Mouse (Mus musculus) limb, embryonic 12.5 days (tissue): ENCODE results near the gene Myg1. TPM values are rescaled to one million over a fixed set of nuclear protein-coding genes. Genes with fewer than 3 reads are reported as not detected.

Experiments
- ATAC-seq: fragments of 200-750 bp; cut with Nextera tagmentation; 2 replicates; pipeline ENCODE4 v1.8.0; 2017; ENCODE audit warnings: low read depth, moderate TSS enrichment; ENCODE audit not compliant: insufficient number of reproducible peaks, insufficient read depth, low FRiP score, low TSS enrichment
- H3K27ac ChIP-seq: fragments of 300-500 bp; sonication (generic); 2 replicates; pipeline ENCODE4 v1.5.1; 2016; ENCODE audit warnings: mild to moderate bottlenecking, moderate library complexity
- H3K27me3 ChIP-seq: fragments of 300-500 bp; sonication (generic); 2 replicates; pipeline ENCODE4 v1.6.1; 2016; ENCODE audit warnings: mild to moderate bottlenecking, moderate library complexity
- H3K36me3 ChIP-seq: fragments of 300-500 bp; sonication (generic); 2 replicates; pipeline ENCODE4 v1.6.1; 2016; ENCODE audit warnings: mild to moderate bottlenecking, moderate library complexity
- H3K4me1 ChIP-seq: fragments of 300-500 bp; sonication (generic); replicated peaks from 2 replicates; pipeline ENCODE4 v1.6.1; 2016
- H3K4me2 ChIP-seq: fragments of 300-500 bp; sonication (generic); 2 replicates; pipeline ENCODE4 v1.6.1; 2016; ENCODE audit warnings: mild to moderate bottlenecking, moderate library complexity
- H3K4me3 ChIP-seq: fragments of 300-500 bp; sonication (generic); replicated peaks from 2 replicates; pipeline ENCODE4 v1.5.1; 2016; ENCODE audit warnings: mild to moderate bottlenecking
- H3K9ac ChIP-seq: fragments of 300-500 bp; sonication (generic); replicated peaks from 2 replicates; pipeline ENCODE4 v1.6.1; 2016; ENCODE audit warnings: mild to moderate bottlenecking, moderate library complexity
- H3K9me3 ChIP-seq: fragments of 300-500 bp; sonication (generic); 2 replicates; pipeline ENCODE4 v1.6.1; 2016; ENCODE audit warnings: mild to moderate bottlenecking, moderate library complexity
- WGBS: fragments of 180-500 bp; shearing (Covaris S2); methylation state at CpG from one replicate; pipeline ENCODE4 v1.1.7; 2016; 5-methylcytosine and 5-hydroxymethylcytosine counted together
- polyA plus RNA-seq: library from polyadenylated mRNA; unstranded; fragments of >200 nt; fragmentation: Nextera tagmentation; extraction: Ambion mirVana; gene quantifications from 2 replicates; pipeline ENCODE4 v1.2.1, GENCODE M21; 2016

The Myg1 gene
- polyA plus RNA-seq, 1 experiment from 2014 or later: 120 TPM

DNA sequence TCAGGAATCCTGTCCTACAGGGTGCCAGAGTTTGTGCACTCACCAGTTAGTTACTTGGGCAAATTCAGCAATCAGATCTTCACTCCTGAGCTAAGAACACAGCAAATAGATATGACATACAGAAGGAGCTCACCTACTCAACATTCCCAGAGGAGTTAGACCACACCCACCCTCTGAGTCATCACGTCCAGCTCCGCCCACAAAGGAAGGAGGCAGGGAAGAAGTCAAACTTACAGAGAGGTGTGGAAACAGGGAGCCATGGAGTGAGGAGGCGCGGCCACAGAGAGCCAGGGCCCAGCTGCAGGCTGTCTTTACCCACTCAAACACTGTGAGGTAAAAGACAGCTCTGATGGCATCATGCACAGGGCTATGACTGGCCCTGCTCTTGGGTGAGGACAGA is 14.9 kb downstream of the Myg1 start:
- H3K4me2 ChIP-seq: no peak overlapping the region
- no peak overlapping the region for H3K9ac ChIP-seq
- H3K9me3 ChIP-seq: no peaks in the 10 kb centered on the region
- 64% methylated on average over 4 of the region's 4 CpGs for WGBS
- H3K27ac ChIP-seq: no peak overlapping the region
- H3K27me3 ChIP-seq: no peaks in the 10 kb centered on the region
- peaks cover 62% of the 10 kb centered on the region for H3K36me3 ChIP-seq
- H3K4me1 ChIP-seq: peaks cover 9% of the 10 kb centered on the region
- H3K4me3 ChIP-seq: no peak overlapping the region
- ATAC-seq: no peak

DNA sequence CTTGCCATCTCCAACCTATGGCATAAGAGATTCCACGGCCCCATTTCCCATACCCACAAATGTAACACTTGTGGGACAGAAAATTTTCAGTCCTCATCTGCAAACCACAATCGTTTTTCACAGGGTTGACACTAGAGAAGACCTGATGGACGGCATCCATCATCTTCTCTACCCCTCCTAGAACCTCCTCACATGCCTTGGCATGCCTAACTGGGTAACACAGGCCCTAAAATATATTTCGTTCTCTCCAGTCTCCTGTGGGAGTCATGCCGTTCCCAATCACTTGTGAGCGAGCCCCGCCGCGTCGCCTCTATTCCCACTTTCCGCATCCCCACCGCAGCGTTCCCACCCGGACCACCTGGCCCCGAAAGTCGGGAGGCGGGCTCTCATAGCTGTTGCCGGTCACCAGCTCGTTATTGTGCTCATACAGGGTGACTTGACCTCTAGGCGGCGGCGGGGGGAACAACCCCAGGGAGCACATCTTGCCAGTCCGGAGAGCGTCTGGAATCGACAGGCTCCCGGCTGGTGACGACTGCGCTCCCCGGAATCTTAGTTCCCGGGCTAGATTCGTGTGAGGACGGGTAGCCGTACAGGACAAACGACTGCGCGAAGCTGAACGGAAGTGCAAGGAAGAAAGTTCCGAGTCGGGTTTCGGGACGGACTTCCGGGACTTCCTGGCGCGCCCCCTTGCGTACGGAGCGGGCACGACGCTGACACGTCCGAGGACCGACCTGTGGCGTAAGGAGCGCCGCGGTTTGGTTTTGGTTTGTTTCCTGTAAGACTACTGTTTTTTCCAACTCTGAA is 18.8 kb downstream of the Myg1 start, which contains the start of gene Aaas:
Aaas (minus strand) TSS at position 634 of the 804 bp plus-strand sequence.
- Histone ChIP-seq H3K9me3 (no peaks in the 10 kb centered on the region), H3K27me3 (no peaks in the 10 kb centered on the region), H3K4me2 (peak within 1 kb of the TSS; percentile 81), H3K9ac (peak within 1 kb of the TSS; percentile 82), H3K36me3 (peaks cover 29% of the 10 kb centered on the region), H3K4me3 (peak within 1 kb of the TSS; percentile 75), H3K27ac (peak within 1 kb of the TSS; percentile 79), H3K4me1 (peaks cover 14% of the 10 kb centered on the region)
- WGBS: under 1% methylated on average over 56 of the region's 56 CpGs
- ATAC-seq: peak; percentile 74

DNA sequence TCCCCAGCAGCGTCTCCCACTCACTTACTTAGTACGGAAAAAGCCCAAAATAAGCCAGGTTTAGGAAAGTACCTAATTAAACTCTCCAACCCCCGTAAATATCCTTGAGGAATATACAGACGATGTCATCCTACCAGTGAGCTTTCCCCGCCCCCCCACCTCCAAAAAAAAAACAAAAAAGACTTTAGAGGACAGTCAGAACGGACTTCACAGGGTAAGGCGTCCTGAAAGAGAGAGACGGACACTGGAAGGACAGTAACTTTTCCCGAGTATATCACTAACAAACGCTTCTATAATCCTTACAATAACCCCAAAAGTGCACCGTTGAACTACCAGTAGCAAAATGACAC is 19.4 kb downstream of the Myg1 start:
- Histone ChIP-seq H3K36me3 (peaks cover 23% of the 10 kb centered on the region), H3K4me1 (peaks cover 18% of the 10 kb centered on the region), H3K4me3 (peak overlapping the region; percentile 75), H3K27ac (peak overlapping the region; percentile 60; the same call in 1 of the 2 replicates), H3K9ac (peak overlapping the region; percentile 55), H3K9me3 (no peaks in the 10 kb centered on the region), H3K27me3 (no peaks in the 10 kb centered on the region), H3K4me2 (peak overlapping the region; percentile 81)
- WGBS: 10% methylated on average over 11 of the region's 11 CpGs
- ATAC-seq: no peak

DNA sequence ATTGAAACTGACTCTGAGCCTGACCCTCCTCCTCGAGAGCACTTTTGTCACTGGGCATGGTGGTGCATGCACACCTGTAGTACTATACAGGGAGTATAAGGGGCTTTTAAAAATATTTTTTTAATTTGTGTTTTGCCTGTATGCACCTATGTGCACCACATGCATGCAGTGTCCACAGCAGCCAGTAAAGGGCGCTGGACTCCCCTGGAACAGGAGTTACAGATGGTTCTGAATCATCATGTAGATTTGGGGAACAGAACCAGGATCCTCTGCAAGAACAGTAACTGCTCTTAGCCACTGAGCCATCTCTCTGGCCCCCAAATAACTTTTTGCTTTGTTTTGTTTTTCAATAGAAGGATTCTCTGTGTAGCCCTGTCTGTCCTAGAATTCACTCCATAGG is 20.7 kb downstream of the Myg1 start:
- Histone ChIP-seq H3K27me3 (no peaks in the 10 kb centered on the region), H3K36me3 (peaks cover 10% of the 10 kb centered on the region), H3K4me2 (no peak overlapping the region), H3K27ac (no peak overlapping the region), H3K4me1 (peaks cover 30% of the 10 kb centered on the region), H3K9me3 (no peaks in the 10 kb centered on the region), H3K9ac (no peak overlapping the region), H3K4me3 (no peak overlapping the region)
- ATAC-seq: no peak
- 56% methylated on average over 2 of the region's 2 CpGs for WGBS

DNA sequence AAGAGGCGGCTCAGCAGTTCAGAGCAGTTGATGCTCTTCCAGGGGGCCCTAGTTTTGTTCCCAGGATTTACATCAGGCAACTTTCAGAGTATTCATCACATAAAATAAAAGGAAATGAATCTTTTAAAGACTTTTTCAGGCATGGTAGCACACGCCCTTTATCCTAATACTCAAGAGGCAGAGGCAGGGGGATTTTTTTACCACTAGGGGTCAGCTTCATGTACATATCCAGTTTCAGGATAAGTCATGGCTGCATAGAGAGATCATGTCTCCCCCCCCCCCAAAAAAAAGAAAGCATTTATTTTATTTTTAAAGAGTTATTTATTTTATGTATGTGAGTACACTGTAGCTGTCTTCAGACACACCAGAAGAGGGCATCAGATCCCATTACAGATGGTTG is 22.5 kb downstream of the Myg1 start:
- H3K4me3 ChIP-seq: no peak overlapping the region
- H3K4me2 ChIP-seq: no peak overlapping the region
- H3K27me3 ChIP-seq: peaks cover 12% of the 10 kb centered on the region
- no peak overlapping the region for H3K9ac ChIP-seq
- 0 out of 2 replicates have a peak overlapping the region, but pooled peaks have one; percentile 46 for H3K27ac ChIP-seq
- WGBS: 82% methylated on average over 2 of the region's 2 CpGs
- no peaks in the 10 kb centered on the region for H3K36me3 ChIP-seq
- ATAC-seq: no peak
- peaks cover 47% of the 10 kb centered on the region for H3K4me1 ChIP-seq
- H3K9me3 ChIP-seq: no peaks in the 10 kb centered on the region

DNA sequence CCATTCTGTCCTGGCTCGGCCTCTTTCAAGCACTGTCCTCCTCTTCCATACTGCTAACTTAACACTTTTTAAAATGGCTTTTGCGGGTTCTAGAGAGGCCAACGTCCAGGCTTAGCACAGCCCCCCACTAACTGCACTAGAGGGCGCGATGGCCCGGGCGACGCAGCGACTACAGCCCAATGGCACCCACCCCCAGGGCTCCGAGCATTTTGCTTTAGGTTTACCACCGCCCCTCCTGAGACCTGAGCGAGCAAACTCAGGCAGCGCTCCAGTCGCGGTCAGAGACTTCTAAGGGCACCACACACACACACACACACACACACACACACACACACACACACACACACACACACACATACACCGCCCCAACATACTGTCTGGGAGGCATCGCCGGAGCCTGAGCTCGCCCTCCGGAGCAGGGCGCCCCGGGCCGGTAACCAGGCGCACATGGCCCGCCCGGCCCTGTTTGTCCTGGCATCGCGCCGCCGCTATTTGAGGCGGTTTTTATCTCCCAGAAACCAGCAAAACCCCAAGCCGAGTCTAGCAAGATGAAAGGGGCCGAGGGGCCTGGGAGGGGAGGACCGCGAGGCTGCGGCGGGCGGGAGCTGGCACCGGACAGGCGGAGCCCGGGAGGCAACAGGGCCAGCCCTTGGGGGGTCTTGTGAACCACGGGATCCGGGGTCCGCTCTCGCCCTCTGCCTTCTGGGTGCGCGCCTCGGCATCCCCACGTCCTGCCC is 23.8 kb downstream of the Myg1 start:
- ATAC-seq: peak; percentile 32; the same call in 1 of the 2 replicates
- peaks cover 20% of the 10 kb centered on the region for H3K27me3 ChIP-seq
- peaks cover 47% of the 10 kb centered on the region for H3K4me1 ChIP-seq

DNA sequence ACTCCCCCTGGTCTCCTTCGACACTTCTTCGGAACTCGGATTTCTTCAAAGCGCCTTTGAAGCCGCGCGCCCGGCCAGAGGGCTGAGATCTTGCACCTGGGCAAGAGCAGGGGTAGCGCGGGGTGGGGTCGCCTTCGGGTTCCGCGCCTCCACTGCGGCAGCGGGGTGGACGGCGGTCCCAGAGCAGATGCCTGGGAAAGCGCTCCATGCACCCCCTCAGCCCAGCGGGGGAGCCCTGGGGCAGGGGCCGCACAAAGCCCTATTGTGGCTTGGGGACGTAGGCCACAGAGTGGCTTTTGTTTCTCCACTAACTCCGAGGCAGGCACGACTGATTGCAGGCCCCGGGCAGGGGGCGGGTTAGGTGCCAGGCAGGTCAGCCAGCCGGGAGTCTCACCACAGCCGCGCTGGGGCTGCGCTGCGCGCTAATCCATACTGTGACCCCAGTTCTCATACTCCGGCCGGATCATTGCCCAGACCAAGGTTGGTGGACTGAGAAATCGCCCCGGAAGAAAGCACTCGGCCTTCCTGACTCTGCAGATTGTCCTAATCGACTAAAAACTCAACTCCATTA is 24.4 kb downstream of the Myg1 start:
- under 1% methylated on average over 38 of the region's 38 CpGs for WGBS
- H3K27ac ChIP-seq: peak overlapping the region; percentile 97
- peak overlapping the region; percentile 92 for H3K4me2 ChIP-seq
- H3K9me3 ChIP-seq: no peaks in the 10 kb centered on the region
- peaks cover 21% of the 10 kb centered on the region for H3K27me3 ChIP-seq
- peaks cover 46% of the 10 kb centered on the region for H3K4me1 ChIP-seq
- H3K36me3 ChIP-seq: no peaks in the 10 kb centered on the region
- ATAC-seq: peak; percentile 30; the same call in 1 of the 2 replicates
- peak overlapping the region; percentile 49 for H3K4me3 ChIP-seq
- peak overlapping the region; percentile 78 for H3K9ac ChIP-seq

More for the DNA sequence above, 23.8 kb downstream of the Myg1 start:
- WGBS: under 1% methylated on average over 49 of the region's 49 CpGs
- H3K36me3 ChIP-seq: no peaks in the 10 kb centered on the region
- peak overlapping the region; percentile 49 for H3K4me3 ChIP-seq
- H3K4me2 ChIP-seq: peak overlapping the region; percentile 92
- H3K27ac ChIP-seq: peak overlapping the region; percentile 97
- peak overlapping the region; percentile 78 for H3K9ac ChIP-seq
- no peaks in the 10 kb centered on the region for H3K9me3 ChIP-seq

DNA sequence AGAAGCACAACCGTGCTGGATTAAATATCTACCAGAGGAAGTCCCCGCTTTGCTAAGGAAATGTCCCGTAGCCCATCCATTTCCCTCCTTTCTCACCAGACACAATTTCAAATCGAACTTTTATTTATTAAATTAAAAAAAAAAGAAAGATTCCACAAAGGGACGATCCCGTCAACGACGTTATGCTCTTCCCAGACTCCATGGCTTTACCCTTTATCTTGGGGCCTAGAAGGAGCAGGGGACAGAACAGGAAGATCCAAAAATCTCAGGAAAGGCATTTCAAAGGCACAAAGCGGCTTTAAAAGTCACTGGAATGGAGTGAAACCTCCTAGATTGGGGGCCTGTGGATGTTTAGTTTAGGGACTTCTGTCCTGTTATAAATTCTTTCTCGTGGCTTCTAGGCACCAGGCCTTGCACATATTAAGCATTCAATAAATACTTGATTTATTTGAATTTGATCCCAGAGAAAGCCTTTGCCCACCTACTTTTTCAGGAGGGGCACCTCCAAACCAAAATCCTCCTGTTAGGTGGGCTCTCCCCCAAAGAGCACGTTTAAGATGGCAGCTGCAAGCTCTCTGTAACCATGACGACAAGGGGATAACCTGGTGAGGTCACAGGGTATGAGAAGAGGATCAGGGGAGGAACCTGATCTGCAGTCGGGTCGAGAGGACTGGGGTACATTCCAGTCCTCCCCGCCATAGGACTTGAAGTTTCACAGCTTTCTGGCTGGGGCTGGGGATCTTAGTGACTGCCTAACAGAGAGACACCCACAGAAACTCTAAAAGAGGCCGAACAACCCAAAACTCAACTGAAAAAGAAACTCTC is 25.2 kb downstream of the Myg1 start:
- H3K27me3 ChIP-seq: peaks cover 21% of the 10 kb centered on the region
- no peaks in the 10 kb centered on the region for H3K9me3 ChIP-seq
- ATAC-seq: no peak
- H3K4me3 ChIP-seq: peak overlapping the region; percentile 49
- peak overlapping the region; percentile 97 for H3K27ac ChIP-seq
- peak overlapping the region; percentile 92 for H3K4me2 ChIP-seq
- H3K9ac ChIP-seq: peak overlapping the region; percentile 78
- no peaks in the 10 kb centered on the region for H3K36me3 ChIP-seq
- WGBS: 19% methylated on average over 16 of the region's 16 CpGs
- H3K4me1 ChIP-seq: peaks cover 42% of the 10 kb centered on the region

DNA sequence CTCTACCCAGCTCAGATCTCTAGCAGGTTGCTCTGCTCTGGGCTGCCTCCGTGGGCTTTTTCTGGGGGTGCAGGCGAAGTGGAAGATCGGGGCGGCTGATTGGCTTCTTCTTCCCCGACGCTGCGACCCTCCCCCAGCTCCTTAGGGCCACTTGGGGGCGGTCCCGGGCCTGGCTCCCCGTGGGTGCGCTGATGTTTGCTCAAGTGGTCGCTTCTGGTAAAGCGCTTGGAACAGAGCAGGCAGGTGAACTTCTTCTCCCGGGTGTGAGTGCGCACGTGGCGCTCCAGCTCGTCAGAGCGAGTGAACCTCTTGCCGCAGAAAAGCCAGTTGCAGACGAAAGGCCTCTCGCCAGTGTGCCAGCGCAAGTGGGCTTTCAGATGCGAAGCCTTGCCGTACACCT is 26.6 kb downstream of the Myg1 start:
- peak overlapping the region; percentile 18 for H3K4me3 ChIP-seq
- H3K4me1 ChIP-seq: peaks cover 53% of the 10 kb centered on the region
- H3K9ac ChIP-seq: peak overlapping the region; percentile 51; the same call in 1 of the 2 replicates
- ATAC-seq: no peak
- H3K27ac ChIP-seq: peak overlapping the region; percentile 29; the same call in 1 of the 2 replicates
- peaks cover 21% of the 10 kb centered on the region for H3K27me3 ChIP-seq
- H3K9me3 ChIP-seq: no peaks in the 10 kb centered on the region
- 2% methylated on average over 25 of the region's 25 CpGs for WGBS
- H3K4me2 ChIP-seq: peak overlapping the region; percentile 52
- no peaks in the 10 kb centered on the region for H3K36me3 ChIP-seq

DNA sequence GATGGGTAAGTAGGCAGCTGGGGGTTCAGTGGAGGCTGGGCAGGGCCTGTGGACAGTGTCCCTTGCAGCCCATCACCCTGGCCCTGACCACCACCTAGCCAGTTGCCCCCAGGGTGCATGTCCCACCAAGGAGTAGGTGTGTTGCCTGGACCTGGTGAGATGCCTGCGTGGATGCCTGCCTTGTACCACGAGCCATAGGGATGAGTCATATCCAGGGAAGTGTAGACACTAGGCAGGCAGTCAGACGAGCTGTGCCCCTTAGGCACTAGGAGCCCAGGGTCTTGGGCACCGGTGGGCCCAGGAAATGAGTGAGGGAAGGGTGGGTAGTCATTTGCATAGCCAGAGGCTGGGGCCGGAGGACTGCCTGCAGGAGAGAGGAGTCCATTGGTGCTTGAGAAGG is 27.3 kb downstream of the Myg1 start:
- H3K9me3 ChIP-seq: no peaks in the 10 kb centered on the region
- H3K9ac ChIP-seq: no peak overlapping the region
- ATAC-seq: no peak
- H3K27ac ChIP-seq: no peak overlapping the region
- no peaks in the 10 kb centered on the region for H3K36me3 ChIP-seq
- peaks cover 21% of the 10 kb centered on the region for H3K27me3 ChIP-seq
- H3K4me1 ChIP-seq: peaks cover 55% of the 10 kb centered on the region
- peak overlapping the region; percentile 52 for H3K4me2 ChIP-seq
- WGBS: 25% methylated on average over 5 of the region's 5 CpGs
- H3K4me3 ChIP-seq: no peak overlapping the region
